In genomic region chr19:42356854-42357253, GRCm38 (mm10) we compare ENCODE assay signal across 29 mouse cellular contexts.
DNase-seq lines count a peak whose midpoint lies in the region; ATAC-seq lines count a peak whose summit lies in the region.
"Had no signal": no experiment of that assay in that cellular context is flagged by ENCODE, and none has a peak within 500 bp of the region (broad histone marks: within the 10 kb centered on the region; RNA-seq: fewer than 3 reads in every experiment).

No protein-coding gene starts in this region.

- DNase-seq in frontal cortex, postnatal 36 days (ENCODE audit: low spot score in 2 of 2): no peak
- DNase-seq in layer of hippocampus, adult 9-11 months: peak; percentile 40
- no peak for DNase-seq in layer of hippocampus, postnatal 25 days (ENCODE audit: extremely low spot score in 1 of 2, low spot score in 1 of 2)
- DNase-seq in right cerebral cortex, postnatal 25 days: peak; percentile 62
- DNase-seq in right cerebral cortex, postnatal 14 days: no peak
- DNase-seq: adrenal gland, postnatal 10 days; adrenal gland, postnatal 36 days; B cell, adult 2 months; cerebellum, adult 11 months; cerebellum, adult 2 months; cerebellum, adult 9-11 months; gastrocnemius, postnatal 25 days; heart, adult 18-20 months; heart, postnatal 10 days; heart, postnatal 36 days had no signal

- H3K9me3 ChIP-seq in neural tube, embryonic 13.5 days: no peaks in the 10 kb centered on the region
- H3K9me3 ChIP-seq in neural tube, embryonic 15.5 days (replicated peaks): no peaks in the 10 kb centered on the region
- H3K9me3 ChIP-seq: embryonic facial prominence, embryonic 13.5 days; forebrain, embryonic 10.5 days; forebrain, embryonic 13.5 days; G1E; heart, embryonic 12.5 days; heart, embryonic 15.5 days; hindbrain, embryonic 10.5 days; hindbrain, embryonic 13.5 days had no signal

- H3K27me3 ChIP-seq in neural tube, embryonic 13.5 days: no peaks in the 10 kb centered on the region
- H3K27me3 ChIP-seq in neural tube, embryonic 15.5 days (replicated peaks): no peaks in the 10 kb centered on the region
- H3K27me3 ChIP-seq: embryonic facial prominence, embryonic 13.5 days; forebrain, embryonic 13.5 days; hindbrain, embryonic 13.5 days had no signal

- H3K27ac ChIP-seq in neural tube, embryonic 13.5 days (replicated peaks): no peak overlapping the region
- no peak overlapping the region for H3K27ac ChIP-seq in neural tube, embryonic 15.5 days (replicated peaks)
- H3K27ac ChIP-seq: embryonic facial prominence, embryonic 13.5 days; forebrain, embryonic 10.5 days; forebrain, embryonic 13.5 days; heart, embryonic 15.5 days; hindbrain, embryonic 10.5 days; hindbrain, embryonic 13.5 days had no signal

- H3K4me2 ChIP-seq in neural tube, embryonic 13.5 days: no peak overlapping the region
- H3K4me2 ChIP-seq in neural tube, embryonic 15.5 days: no peak overlapping the region
- H3K4me2 ChIP-seq: embryonic facial prominence, embryonic 13.5 days; forebrain, embryonic 13.5 days; heart, embryonic 12.5 days; heart, embryonic 15.5 days; hindbrain, embryonic 13.5 days had no signal

- no peak overlapping the region for H3K4me3 ChIP-seq in neural tube, embryonic 13.5 days
- no peak overlapping the region for H3K4me3 ChIP-seq in neural tube, embryonic 15.5 days (replicated peaks)
- H3K4me3 ChIP-seq: embryonic facial prominence, embryonic 13.5 days; forebrain, embryonic 10.5 days; forebrain, embryonic 13.5 days; heart, embryonic 12.5 days; heart, embryonic 15.5 days; hindbrain, embryonic 10.5 days; hindbrain, embryonic 13.5 days had no signal

- 80% methylated on average over 5 of the region's 5 CpGs for WGBS in neural tube, embryonic 13.5 days
- WGBS in neural tube, embryonic 15.5 days: 81% methylated on average over 5 of the region's 5 CpGs

- ATAC-seq in frontal cortex, adult (ENCODE audit: low TSS enrichment): peak; percentile 78
- 0 out of 2 replicates have a peak, but pooled peaks have one; percentile 29 for ATAC-seq in neural tube, embryonic 13.5 days (ENCODE audit: low read depth)
- ATAC-seq in neural tube, embryonic 15.5 days (ENCODE audit: low FRiP score): no peak
- ATAC-seq: forebrain, embryonic 13.5 days; forebrain, embryonic 16.5 days; hindbrain, embryonic 16.5 days; Patski had no signal

- H3K4me1 ChIP-seq in neural tube, embryonic 13.5 days (replicated peaks): peaks cover 37% of the 10 kb centered on the region
- peaks cover 35% of the 10 kb centered on the region for H3K4me1 ChIP-seq in neural tube, embryonic 15.5 days
- H3K4me1 ChIP-seq: heart, embryonic 12.5 days; heart, embryonic 15.5 days had no signal

- H3K36me3 ChIP-seq in neural tube, embryonic 13.5 days: no peaks in the 10 kb centered on the region
- no peaks in the 10 kb centered on the region for H3K36me3 ChIP-seq in neural tube, embryonic 15.5 days
- H3K36me3 ChIP-seq: embryonic facial prominence, embryonic 13.5 days; forebrain, embryonic 10.5 days; G1E; heart, embryonic 12.5 days; heart, embryonic 15.5 days; hindbrain, embryonic 10.5 days; hindbrain, embryonic 13.5 days had no signal

- H3K9ac ChIP-seq in neural tube, embryonic 13.5 days: no peak overlapping the region
- H3K9ac ChIP-seq in neural tube, embryonic 15.5 days (replicated peaks): no peak overlapping the region
- H3K9ac ChIP-seq: embryonic facial prominence, embryonic 13.5 days; forebrain, embryonic 13.5 days; heart, embryonic 12.5 days; heart, embryonic 15.5 days; hindbrain, embryonic 13.5 days had no signal

Comparison
In these comparisons a context has a peak if more than half of its experiments do, and no peak if none do; other contexts are left out.
1. DNase-seq: peak in layer of hippocampus, adult 9-11 months (single experiment) and right cerebral cortex, postnatal 25 days (single experiment); none in frontal cortex, postnatal 36 days (0 of 2), layer of hippocampus, postnatal 25 days (0 of 2) and right cerebral cortex, postnatal 14 days (single experiment).